Mouse (Mus musculus) heart, embryonic 11.5 days (tissue): ENCODE results near the gene Diaph3. TPM values are rescaled to one million over a fixed set of nuclear protein-coding genes. Genes with fewer than 3 reads are reported as not detected.
"Not testable (repeated sequence)": the region's sequence is repeated elsewhere in the genome, so short reads cannot be mapped to it uniquely, and the experiment has no call there.

Source experiments
- ATAC-seq: fragments of 200-750 bp; cut with Nextera tagmentation; replicated peaks from 2 replicates; pipeline ENCODE4 v1.8.0; 2017; ENCODE audit warnings: moderate library complexity; ENCODE audit not compliant: insufficient number of reproducible peaks, low FRiP score, low TSS enrichment
- H3K27ac ChIP-seq: fragments of 300-500 bp; sonication (generic); 2 replicates; pipeline ENCODE4 v1.5.1; 2014; ENCODE audit warnings: mild to moderate bottlenecking, low read depth, low read length
- H3K27me3 ChIP-seq: fragments of 300-500 bp; sonication (generic); 2 replicates; pipeline ENCODE4 v1.6.1; 2014; ENCODE audit warnings: mild to moderate bottlenecking, low read length, mixed read lengths; ENCODE audit not compliant: control insufficient read depth, insufficient read depth
- H3K36me3 ChIP-seq: fragments of 300-500 bp; sonication (generic); 2 replicates; pipeline ENCODE4 v1.6.1; 2014; ENCODE audit warnings: mild to moderate bottlenecking, low read length, moderate library complexity, mixed read lengths; ENCODE audit not compliant: control insufficient read depth, insufficient read depth
- H3K4me1 ChIP-seq: fragments of 300-500 bp; sonication (generic); 2 replicates; pipeline ENCODE4 v1.6.1; 2014; ENCODE audit warnings: low read length; ENCODE audit not compliant: control insufficient read depth, insufficient read depth
- H3K4me2 ChIP-seq: fragments of 300-500 bp; sonication (generic); 2 replicates; pipeline ENCODE4 v1.6.1; 2014; ENCODE audit warnings: mild to moderate bottlenecking, moderate library complexity
- H3K4me3 ChIP-seq: fragments of 300-500 bp; sonication (generic); 2 replicates; pipeline ENCODE4 v1.5.1; 2014; ENCODE audit warnings: low read depth, low read length
- H3K9ac ChIP-seq: fragments of 300-500 bp; sonication (generic); 2 replicates; pipeline ENCODE4 v1.6.1; 2014; ENCODE audit warnings: mild to moderate bottlenecking, low read depth, low read length, moderate library complexity
- H3K9me3 ChIP-seq: fragments of 300-500 bp; sonication (generic); replicated peaks from 2 replicates; pipeline ENCODE4 v1.6.1; 2016; ENCODE audit warnings: low read length; ENCODE audit not compliant: control insufficient read depth
- WGBS: fragments of 180-500 bp; shearing (Covaris S2); extraction: QIAGEN DNeasy Blood & Tissue Kit; methylation state at CpG from one replicate; pipeline ENCODE4 v1.1.7; 2014; ENCODE audit not compliant: insufficient replicate concordance; 5-methylcytosine and 5-hydroxymethylcytosine counted together
- polyA plus RNA-seq: library from polyadenylated mRNA; unstranded; fragments of >200 nt; fragmentation: Nextera tagmentation; extraction: Ambion mirVana; gene quantifications from 2 replicates; pipeline ENCODE4 v1.2.1, GENCODE M21; 2014

Gene Diaph3
- polyA plus RNA-seq, 1 experiment from 2014 or later = 24.2 TPM

DNA sequence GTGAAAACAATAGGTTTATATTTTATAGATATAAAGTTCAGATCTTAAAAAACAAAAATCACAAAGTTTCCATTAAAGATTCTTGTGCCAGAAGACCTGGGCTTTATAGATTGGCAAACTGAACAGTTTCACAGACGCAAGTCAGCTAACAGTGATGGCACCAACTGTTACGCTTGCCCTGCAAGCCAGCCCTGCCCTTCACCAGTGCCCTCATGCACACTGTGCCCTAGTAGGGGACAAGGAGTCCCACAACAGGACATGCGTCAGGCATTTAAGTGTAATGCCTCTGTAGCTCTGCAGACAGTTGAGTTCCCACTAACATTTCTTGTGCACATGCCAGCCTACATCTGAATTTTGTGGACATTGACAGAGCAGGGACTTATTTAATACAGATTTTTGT is 49.5 kb downstream of the Diaph3 start:
- no peak overlapping the region for H3K4me2 ChIP-seq
- H3K9ac ChIP-seq = no peak overlapping the region
- no peak overlapping the region for H3K27ac ChIP-seq
- 93% methylated on average over 3 of the region's 3 CpGs for WGBS
- H3K27me3 ChIP-seq = no peaks in the 10 kb centered on the region
- H3K36me3 ChIP-seq = no peaks in the 10 kb centered on the region
- H3K9me3 ChIP-seq = no peaks in the 10 kb centered on the region
- no peaks in the 10 kb centered on the region for H3K4me1 ChIP-seq
- no peak overlapping the region for H3K4me3 ChIP-seq
- ATAC-seq = no peak

DNA sequence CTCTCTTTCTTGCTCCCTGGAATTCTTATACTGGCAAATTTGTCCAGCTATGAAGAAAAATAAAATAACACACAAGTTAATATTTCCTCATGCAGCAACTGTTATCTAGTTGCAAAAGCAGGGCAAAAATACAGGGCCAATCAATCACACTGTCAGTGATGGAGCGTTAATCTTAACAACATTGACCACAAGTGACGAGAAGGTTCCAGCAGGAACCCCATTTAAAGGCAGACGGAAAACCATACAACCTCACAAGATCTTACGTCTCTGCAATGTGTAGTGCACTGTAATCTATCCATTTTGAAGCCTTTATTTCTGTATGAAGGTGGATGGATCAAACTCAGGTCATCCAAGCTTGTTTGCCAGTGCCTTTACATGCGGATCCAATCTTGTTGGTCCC is 49.9 kb downstream of the Diaph3 start:
- H3K36me3 ChIP-seq = no peaks in the 10 kb centered on the region
- no peaks in the 10 kb centered on the region for H3K27me3 ChIP-seq
- no peak overlapping the region for H3K27ac ChIP-seq
- no peak overlapping the region for H3K4me2 ChIP-seq
- no peak for ATAC-seq
- no peaks in the 10 kb centered on the region for H3K4me1 ChIP-seq
- 88% methylated on average over 5 of the region's 5 CpGs for WGBS
- H3K4me3 ChIP-seq = no peak overlapping the region
- no peak overlapping the region for H3K9ac ChIP-seq
- H3K9me3 ChIP-seq = no peaks in the 10 kb centered on the region

DNA sequence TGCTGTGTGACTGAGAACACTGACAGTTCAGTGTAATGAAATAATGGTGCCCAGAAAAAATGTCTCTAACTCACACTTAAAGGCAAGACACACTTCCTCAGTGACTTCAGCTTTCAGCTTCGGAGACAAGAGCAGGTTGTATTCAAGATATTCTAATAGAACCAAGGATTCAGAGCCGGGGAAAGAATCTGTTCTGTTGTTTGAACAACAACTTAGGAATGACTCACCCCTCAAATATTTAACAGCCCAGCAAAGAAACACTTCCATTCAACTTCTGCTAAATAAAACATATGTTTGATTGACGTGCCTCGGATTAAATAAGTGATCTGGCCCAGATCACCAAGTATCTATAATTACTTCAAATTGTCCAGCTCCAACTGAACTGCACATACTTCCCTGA is 52.1 kb downstream of the Diaph3 start:
- H3K9ac ChIP-seq = no peak overlapping the region
- no peak for ATAC-seq
- H3K27me3 ChIP-seq = no peaks in the 10 kb centered on the region
- H3K4me1 ChIP-seq = no peaks in the 10 kb centered on the region
- no peaks in the 10 kb centered on the region for H3K36me3 ChIP-seq
- no peak overlapping the region for H3K4me2 ChIP-seq
- no peak overlapping the region for H3K4me3 ChIP-seq
- WGBS = 75% methylated on average over 4 of the region's 4 CpGs
- H3K27ac ChIP-seq = no peak overlapping the region
- no peaks in the 10 kb centered on the region for H3K9me3 ChIP-seq

DNA sequence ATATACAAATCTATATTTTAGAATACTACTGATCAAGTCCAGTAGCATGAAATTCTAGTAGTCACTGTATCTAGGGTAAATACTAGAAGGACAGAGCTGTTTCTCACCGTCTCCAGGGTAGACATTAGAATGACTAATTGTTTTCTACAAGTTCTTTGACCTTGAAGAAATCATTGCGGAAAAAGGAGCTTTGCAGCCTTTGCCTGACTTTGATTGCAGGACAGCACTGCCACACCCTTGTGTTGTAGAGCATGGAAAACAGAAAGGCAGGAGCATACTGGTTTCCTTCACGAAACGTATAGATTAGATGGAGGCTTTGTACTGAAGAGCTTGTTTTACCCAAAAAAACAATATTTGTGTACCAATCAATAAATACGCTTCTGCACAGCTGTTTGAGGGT is 52.6 kb downstream of the Diaph3 start:
- Histone ChIP-seq H3K4me2 (no peak overlapping the region), H3K36me3 (no peaks in the 10 kb centered on the region), H3K4me3 (no peak overlapping the region), H3K27me3 (no peaks in the 10 kb centered on the region), H3K9me3 (no peaks in the 10 kb centered on the region), H3K9ac (no peak overlapping the region), H3K27ac (no peak overlapping the region), H3K4me1 (no peaks in the 10 kb centered on the region)
- no peak for ATAC-seq
- WGBS = 74% methylated on average over 5 of the region's 5 CpGs

DNA sequence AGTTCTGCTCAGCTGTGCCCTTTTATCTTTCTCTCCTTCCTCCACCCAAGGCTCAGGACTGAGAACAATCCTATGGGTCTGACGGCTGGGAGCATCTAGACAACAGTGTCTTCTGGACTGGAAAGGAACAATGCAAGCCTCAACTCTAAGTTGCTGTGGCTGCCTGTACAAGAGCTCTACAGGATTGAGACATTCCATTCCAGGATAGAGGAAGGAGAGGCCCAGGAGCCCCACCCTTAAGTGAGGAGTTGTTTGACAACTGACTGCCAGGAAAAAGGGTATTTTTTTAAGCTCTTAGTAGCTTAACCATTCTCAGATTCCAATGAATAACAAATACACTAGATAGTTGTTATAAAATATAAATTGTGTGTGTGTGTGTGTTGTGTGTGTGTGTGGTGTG is 53.0 kb downstream of the Diaph3 start:
- ATAC-seq = no peak
- 38% methylated on average over 1 of the region's 1 CpGs for WGBS
- H3K9me3 ChIP-seq = no peaks in the 10 kb centered on the region

DNA sequence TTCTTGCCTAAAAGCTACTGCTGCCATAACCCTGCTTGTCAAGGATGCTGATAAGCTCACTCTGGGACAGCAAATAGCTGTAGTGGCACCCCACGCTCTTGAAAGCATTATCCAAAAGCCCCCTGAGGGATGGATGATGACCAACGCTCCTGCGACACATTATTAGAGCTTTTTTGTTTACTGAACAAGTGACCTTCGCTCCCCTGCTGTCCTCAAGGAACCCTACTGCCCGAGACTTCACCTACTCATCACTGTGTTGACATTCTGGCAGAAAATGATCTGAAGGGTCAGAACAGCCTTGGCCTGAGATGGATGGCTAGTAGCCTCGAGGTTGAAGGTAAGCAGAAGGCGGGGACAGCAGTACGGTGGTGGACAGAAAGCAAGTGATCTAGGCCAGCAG is 56.1 kb downstream of the Diaph3 start:
- not testable (repeated sequence) for H3K4me1 ChIP-seq, H3K27me3 ChIP-seq, H3K27ac ChIP-seq, H3K9ac ChIP-seq, H3K4me3 ChIP-seq, ATAC-seq, H3K36me3 ChIP-seq, H3K9me3 ChIP-seq, H3K4me2 ChIP-seq
- 49% methylated on average over 8 of the region's 8 CpGs for WGBS

More for the DNA sequence above, 53.0 kb downstream of the Diaph3 start:
- no peak overlapping the region for H3K9ac ChIP-seq
- no peak overlapping the region for H3K4me3 ChIP-seq
- H3K4me2 ChIP-seq = no peak overlapping the region
- no peaks in the 10 kb centered on the region for H3K36me3 ChIP-seq
- no peaks in the 10 kb centered on the region for H3K4me1 ChIP-seq
- H3K27ac ChIP-seq = no peak overlapping the region
- no peaks in the 10 kb centered on the region for H3K27me3 ChIP-seq

DNA sequence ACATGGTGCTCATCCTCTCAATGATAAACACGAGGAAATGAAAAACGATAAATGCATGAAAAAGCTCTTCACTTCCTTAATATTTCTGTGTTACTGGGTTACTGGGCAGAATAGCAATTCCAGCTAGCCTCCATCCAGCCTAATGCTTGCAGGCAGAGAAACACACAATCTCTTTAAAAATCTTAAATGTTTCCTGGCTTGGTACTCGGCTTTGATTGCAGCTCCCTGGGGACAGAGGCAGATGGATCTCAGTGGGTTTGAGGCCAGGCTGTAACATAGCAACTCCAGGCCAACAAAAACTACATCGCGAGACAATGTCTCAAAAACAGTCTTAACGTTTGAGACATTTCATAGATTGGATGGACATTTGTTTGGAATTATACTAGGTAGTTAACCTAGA is 57.1 kb downstream of the Diaph3 start:
- WGBS = 76% methylated on average over 6 of the region's 6 CpGs

DNA sequence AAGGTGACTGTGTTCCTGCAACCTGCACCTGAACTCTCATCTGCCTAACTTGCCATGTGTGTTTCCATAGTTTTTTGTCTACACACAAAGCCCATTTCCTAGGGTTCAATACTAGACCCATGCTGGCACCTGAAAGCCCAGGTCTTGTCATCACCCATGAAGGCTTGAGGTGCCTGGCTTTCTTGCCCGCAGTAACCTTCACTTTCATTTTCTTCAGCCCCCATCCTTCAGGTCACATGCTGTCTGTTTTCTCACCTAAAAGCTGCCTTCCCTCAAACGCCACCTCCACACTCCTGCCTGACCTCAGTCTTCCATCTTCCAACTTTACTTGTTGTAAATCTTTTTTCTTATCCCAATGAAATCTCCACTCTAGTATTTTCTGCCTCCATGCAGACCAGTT is 61.3 kb downstream of the Diaph3 start:
- H3K4me2 ChIP-seq = no peak overlapping the region
- 81% methylated on average over 2 of the region's 2 CpGs for WGBS
- no peak overlapping the region for H3K9ac ChIP-seq
- no peaks in the 10 kb centered on the region for H3K36me3 ChIP-seq
- H3K9me3 ChIP-seq = no peaks in the 10 kb centered on the region
- no peak overlapping the region for H3K4me3 ChIP-seq
- no peaks in the 10 kb centered on the region for H3K27me3 ChIP-seq
- ATAC-seq = no peak
- no peaks in the 10 kb centered on the region for H3K4me1 ChIP-seq
- no peak overlapping the region for H3K27ac ChIP-seq

More for the DNA sequence above, 57.1 kb downstream of the Diaph3 start:
- no peak for ATAC-seq
- no peaks in the 10 kb centered on the region for H3K36me3 ChIP-seq
- H3K9me3 ChIP-seq = no peaks in the 10 kb centered on the region
- no peak overlapping the region for H3K4me3 ChIP-seq
- no peak overlapping the region for H3K27ac ChIP-seq
- H3K9ac ChIP-seq = no peak overlapping the region
- no peaks in the 10 kb centered on the region for H3K4me1 ChIP-seq
- no peak overlapping the region for H3K4me2 ChIP-seq
- H3K27me3 ChIP-seq = no peaks in the 10 kb centered on the region

DNA sequence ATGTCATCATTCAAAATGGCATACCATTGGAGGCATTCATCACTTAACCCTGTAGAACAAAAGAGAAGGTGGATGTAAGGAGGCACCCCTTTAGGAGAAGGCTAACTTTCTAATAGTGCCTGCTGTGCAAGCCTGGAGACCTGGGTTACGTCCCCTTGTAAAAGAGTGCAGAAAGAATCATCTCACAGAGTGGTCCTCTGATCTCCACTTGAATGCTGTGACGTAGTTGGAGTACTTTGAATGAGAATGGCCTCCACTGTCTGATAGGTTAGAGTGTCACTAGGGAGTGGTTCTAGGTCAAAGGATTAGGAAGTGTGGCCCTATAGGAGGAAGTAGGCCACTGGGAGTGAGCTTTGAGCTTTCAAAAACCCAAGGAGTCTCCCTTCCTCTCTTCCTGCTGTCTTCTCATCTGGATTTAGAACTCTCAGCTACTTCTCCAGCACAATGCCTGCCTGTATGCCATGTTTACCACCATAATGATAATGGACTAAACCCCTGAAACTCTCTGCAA is 66.0 kb downstream of the Diaph3 start:
- Histone ChIP-seq H3K9me3 (no peaks in the 10 kb centered on the region), H3K9ac (no peak overlapping the region)
- 86% methylated on average over 2 of the region's 2 CpGs for WGBS

More for the DNA sequence above, 66.0 kb downstream of the Diaph3 start:
- peaks cover 3% of the 10 kb centered on the region; the same call in 1 of the 2 replicates for H3K36me3 ChIP-seq
- no peak overlapping the region for H3K27ac ChIP-seq
- no peaks in the 10 kb centered on the region for H3K4me1 ChIP-seq
- H3K4me3 ChIP-seq = no peak overlapping the region
- ATAC-seq = no peak
- H3K4me2 ChIP-seq = no peak overlapping the region
- H3K27me3 ChIP-seq = no peaks in the 10 kb centered on the region
